Mouse (Mus musculus) CD8-positive naive resting alpha-beta T cell, adult 57 days (primary cell): ENCODE results near the gene Cxcl14. TPM values are rescaled to one million over a fixed set of nuclear protein-coding genes. Genes with fewer than 3 reads are reported as not detected.

Experiments used
- total RNA-seq: library from RNA; stranded (reverse); gene quantifications from one replicate; pipeline ENCODE4 v1.2.4, GENCODE M21; 2023

Cxcl14 gene
- total RNA-seq = not detected

DNA sequence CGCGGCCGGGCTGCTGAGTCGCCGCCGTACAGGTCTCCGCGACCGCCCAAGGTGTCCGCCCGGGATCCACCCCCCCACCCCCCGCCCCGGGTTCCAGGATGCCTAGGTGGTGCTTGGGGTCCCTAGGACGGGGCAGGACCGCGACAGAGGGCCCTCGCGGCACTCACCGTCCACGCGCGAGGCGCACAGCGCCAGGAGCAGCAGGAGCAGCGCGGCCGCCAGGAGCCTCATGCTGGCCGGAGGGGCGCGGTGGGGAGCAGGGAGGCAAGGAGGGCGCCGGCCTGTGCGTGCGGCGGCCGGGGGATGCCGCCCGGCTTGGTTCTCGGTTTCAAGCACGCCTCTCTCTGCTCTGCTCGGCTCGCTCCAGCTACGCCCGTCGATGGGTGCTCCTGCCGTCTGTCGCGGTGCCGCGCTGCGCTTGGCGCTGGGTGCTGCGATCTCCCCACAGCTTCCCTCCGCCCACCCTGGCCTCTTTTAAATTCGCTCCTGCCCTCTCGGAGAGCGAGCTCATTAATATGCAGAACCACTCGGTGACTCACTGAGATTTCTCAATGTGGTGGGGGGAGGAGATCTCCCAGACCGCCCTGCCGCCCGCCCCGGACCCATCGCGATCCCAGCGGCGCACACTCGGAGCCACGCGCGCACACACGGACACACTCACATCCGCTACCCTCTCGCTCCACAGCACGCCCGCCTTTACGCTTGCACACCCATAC, at the start of gene Cxcl14:
TSS of gene Cxcl14 (minus strand) at position 609 of the 716 bp plus-strand sequence.

GRCm38 (mm10) chr13:56251924-56252619, 44.3 kb downstream of the Cxcl14 start, which contains the start of gene Neurog1:
Neurog1 (minus strand) TSS chr13:56252163.

Other genes with a start within 250 kb of the Cxcl14 start
- 308 TPM for gene H2afy, start 160.2 kb downstream of the Cxcl14 start, total RNA-seq
- gene Tifab, start 117.7 kb downstream of the Cxcl14 start, total RNA-seq = 1.7 TPM
- not detected for gene Neurog1, start 44.4 kb downstream of the Cxcl14 start, total RNA-seq
- not detected for gene Gm3045, start 130.0 kb upstream of the Cxcl14 start, total RNA-seq
- gene Slc25a48, start 141.8 kb upstream of the Cxcl14 start, total RNA-seq = not detected
- gene Il9, start 185.7 kb upstream of the Cxcl14 start, total RNA-seq = not detected
- gene Fbxl21, start 225.9 kb upstream of the Cxcl14 start, total RNA-seq = 1.5 TPM